Mouse (Mus musculus) mesoderm, embryonic 11.5 days (tissue): ENCODE data around the gene Cacng1.

Experiments used
- DNase-seq: peaks from one replicate; pipeline ENCODE4 v3.0.0-alpha.2; 2012; ENCODE audit warnings: low read depth, low spot score

Cacng1 gene

DNA sequence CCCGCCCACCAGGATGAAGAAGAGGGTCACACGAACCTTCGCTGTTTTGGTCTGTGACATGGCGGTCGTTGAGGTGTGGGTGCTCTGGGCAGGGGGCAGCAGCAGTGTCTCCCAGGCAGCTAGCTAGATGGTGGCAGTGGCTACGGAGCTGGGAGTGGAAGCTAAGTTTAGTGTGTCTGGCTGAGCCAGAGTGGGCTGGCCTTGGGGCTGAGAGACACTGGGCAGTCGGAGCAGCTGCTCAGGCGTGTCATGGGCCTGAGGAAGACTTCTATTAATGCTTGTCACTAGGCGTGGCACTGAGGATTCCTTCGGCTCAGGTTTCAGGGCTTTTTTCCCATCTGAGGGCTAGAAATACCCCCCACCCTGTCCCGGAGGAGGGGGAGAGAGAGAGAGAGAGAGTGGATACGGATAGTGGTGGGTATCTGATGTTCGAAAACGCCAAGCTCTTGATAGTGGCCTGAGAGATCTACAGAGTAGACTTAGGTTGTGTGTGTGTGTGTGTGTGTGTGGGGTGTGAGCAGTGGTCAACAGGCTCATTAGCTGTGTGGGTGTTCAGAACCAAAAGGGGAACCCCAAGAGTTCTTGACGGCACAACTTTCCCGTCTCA lies at the start of gene Cacng1:
Gene Cacng1, minus strand, starts transcription at position 191 of the 607 bp plus-strand sequence.
- DNase-seq: peak; percentile 35

DNA sequence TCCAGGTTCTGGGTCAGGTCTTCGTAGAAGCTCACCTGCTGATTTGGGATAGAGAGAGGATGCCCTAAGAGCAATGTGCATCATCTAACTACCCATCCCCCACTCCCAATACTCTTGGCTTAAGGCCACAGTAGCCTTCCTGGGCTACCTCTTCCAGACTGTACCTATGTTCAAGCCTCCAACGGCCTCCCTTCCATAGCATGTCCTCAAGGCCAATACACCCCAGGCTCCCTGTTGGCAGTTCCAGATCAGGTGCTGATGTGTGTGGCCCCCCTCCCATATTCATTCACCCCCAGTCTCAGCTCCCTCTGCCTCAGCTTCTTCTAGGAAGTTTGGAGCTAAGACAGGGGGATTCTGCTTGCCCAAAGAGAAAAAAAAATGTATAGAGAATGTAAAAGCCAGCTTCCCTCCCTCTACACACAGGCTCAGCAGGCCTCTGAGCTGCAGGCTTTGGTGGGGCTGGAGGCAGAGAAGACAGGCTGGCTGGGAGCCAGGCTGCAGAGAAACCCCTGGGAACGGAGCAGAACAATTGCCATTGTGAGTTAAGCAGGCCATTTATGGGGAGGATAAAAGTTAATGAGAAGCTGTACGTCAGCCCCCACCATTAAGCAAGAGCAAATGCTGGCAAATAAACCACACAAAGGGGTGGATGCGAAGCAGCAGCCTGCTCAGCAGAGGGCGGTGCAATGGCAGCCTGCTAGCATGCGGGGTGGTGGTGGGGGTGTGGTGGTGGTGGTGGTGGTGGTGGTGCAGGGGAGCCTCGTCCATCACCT lies 46.6 kb upstream of the Cacng1 start:
- peak; percentile 58 for DNase-seq

DNA sequence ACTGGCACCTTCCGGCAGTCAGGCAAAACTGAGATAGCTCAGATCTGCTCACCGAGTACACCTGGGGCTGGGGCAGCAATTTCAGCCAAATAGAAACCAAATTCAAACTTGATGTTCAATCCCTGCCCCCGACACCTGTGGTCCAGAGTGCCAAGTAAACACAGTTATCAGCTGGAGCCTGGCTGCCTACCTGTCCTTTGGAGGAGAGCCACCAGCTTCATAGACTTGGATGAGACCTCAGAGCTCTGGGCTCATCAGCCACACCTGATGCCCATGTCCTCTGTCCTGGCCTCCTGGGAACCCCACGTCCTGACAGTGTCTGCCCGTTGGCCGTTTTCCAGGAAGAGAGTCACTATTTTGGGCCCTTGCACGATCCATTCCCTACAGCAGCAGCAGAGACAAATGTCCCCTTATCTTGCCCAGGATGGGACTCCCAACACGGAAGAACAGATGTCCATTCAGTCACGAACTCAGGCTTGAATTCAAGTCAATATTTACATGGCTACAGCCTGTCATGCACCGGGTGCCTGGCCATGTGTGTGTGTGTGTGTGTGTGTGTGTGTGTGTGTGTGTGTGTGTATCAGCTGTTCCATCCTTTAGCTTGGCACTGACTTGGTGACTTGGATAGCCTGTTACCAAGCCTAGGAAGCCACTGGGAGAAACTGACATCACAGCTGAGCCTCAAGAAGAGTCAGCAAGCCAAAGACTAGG lies 45.6 kb upstream of the Cacng1 start:
- DNase-seq: no peak

GRCm38 (mm10) chr11:107760001-107760400 lies 43.7 kb upstream of the Cacng1 start:
- DNase-seq: no peak

- no peak for DNase-seq
Measured at GRCm38 (mm10) chr11:107759516-107759915, 43.2 kb upstream of the Cacng1 start.

DNA sequence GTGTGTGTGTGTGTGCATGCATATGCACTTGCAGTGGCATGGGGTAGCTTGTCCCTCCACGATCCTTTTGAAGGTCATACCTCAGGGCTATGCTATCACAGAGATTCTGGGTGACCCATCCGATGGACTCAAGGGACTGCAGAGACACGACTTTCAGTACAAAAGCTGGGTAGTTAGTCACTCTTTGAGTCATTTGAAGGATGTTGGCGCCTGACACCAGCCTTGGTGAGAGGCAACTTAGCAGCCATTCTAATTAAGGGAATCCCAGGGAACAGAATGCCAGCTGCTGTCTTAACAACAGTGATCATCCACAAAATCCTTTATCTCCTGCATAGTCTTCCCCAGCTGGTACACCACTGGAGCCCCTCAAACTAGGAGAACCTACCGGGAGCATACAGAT lies 32.8 kb upstream of the Cacng1 start:
- DNase-seq: no peak

DNA sequence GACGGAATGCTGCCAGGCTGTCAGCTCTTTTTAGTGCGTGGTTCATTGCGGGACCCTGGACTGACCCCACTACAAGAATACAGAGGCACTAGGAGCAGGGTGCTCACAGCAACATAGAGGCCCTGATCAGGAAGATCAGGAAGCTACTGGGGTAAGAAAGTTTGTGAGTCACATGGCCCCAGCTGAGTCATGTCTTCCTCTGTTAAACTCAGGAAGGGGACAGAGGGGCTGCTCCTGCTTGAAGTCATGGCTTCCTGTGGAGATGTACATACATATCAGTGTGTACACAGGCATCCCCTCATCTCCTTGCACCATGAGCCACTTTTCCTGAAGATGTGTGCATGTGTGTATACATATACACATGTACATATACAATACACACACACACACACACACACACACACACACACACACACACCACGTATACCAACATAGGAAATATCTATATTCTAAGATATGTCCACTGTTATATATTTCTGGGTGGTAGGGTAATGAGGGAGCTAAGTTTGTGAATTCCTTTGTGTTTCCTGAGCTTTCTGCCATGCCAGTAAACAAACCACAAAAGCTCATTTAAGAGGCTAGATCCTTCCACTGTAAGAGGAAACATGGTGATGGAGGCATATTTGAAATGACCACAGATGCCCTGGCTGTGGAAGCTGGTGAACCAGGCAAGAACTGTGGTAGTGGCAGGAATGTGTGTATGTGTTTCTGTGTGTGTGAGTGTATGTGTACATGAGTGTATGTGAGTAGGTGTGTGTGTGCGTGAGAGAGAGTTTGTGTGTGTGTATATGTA lies 32.1 kb upstream of the Cacng1 start:
- no peak for DNase-seq

DNA sequence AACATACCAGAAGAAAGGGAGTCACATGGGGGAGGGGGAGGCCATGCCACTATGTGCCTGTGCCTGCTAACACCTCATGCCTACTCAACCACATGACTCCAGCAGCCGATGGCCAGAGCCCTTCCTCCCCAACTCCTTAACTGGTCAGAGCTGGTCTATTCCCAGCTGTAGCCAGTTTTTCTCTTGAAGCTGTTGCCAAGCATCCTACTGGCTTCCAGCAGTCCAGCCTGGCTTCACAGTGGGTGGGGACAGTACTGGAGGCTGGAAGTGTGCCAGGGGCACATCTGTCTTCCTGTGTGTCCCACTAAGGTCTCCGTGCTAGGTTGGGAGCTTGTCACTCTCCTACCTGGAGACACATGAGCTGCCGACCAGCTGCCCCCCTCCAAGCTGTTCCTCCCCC lies 26.8 kb upstream of the Cacng1 start:
- no peak for DNase-seq

DNA sequence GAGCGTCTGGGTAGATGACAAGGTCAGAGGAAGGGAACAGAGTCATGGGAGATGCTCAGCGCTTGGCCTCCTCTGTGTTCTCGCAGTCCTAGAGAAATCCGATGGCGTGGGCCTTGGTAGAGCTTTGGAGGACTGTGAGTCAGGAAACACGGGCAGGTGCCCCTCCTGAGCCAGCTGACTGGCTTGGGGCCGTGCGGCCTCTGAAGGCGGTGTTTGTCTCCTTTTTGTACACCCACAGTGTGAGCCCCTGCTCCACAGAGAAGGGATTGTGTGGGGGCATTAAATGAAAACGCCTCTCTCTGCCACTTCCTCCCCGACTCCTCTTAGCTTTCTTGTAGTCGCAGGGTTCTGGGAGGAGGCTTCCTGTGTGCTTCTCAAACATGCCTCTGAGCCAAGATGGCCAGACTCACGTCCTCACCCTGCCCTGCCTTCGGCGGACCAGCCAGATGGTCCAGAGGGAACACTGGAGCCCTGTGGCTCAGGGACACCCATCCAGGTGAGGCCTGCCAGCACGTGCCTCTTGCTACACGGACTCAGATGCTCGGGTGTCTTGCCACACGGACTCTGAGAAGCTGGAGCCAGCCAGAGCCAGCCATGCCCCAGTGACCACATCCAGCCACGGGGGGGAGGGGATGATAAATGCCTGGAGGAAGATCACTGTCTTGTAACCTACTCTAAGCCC lies 22.2 kb upstream of the Cacng1 start:
- DNase-seq: no peak

- no peak for DNase-seq
Measured at GRCm38 (mm10) chr11:107737886-107738285, 21.6 kb upstream of the Cacng1 start.

DNA sequence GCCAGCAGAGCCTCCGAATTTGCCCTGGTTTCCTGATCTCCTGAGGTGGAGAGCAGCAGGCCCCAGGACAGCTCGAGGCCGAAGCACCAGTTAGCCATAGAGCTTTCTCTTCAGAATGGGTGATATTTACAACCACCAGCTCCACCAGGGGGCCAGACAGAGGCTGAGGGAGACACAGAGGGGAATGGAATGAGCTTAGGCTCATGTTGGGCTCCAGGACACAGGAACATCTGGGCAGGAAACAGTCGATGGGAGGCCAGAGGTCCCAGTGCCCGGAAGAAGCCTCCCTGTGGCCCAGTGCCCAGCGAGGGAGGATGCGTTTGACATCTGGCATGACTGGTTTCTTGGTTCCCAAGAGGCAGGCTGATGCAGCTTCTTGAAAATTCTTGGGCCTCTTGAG lies 17.8 kb upstream of the Cacng1 start:
- DNase-seq: no peak

GRCm38 (mm10) chr11:107731498-107731897 lies 15.2 kb upstream of the Cacng1 start:
- no peak for DNase-seq

DNA sequence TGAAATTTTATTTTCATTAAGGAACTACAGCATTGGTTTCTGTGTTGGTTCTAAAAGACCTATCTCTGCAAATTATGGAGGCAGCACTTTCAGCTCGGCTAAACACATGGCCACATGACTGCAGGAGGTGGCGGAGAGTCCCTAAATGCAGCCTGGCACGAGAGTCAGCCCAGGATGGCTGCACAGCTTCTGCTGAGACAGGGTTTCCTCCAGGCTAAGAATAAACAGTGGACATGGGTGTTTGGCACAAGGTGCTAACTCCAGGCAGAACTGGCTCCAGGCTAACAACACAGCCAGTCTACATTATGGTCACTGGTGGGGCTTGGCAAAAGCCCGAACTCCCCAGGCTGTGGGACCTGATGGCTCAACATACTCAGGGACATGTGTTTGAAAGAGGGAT lies 14.6 kb upstream of the Cacng1 start:
- no peak for DNase-seq

DNA sequence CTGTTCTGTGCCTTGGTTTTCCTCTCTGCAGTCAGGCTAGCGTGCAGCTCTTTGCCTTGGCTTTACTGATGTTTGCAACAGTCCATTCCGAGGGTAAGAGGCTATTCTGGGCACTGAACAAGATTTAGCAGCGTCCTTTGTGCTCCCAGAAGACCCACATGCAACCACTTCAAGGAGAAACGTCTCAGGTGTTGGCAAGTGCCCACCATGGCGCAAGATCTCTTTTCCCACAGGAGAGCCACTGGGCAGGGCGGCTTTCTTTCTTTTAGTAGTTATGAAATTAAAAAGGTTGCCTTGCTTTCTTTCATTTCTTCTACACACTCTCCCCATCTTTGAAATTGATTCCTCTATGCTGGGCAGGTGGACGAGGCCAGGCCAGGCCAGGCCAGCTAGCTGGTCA lies 12.8 kb upstream of the Cacng1 start:
- DNase-seq: no peak

- no peak for DNase-seq
Measured at GRCm38 (mm10) chr11:107728073-107728863, 11.9 kb upstream of the Cacng1 start.

DNA sequence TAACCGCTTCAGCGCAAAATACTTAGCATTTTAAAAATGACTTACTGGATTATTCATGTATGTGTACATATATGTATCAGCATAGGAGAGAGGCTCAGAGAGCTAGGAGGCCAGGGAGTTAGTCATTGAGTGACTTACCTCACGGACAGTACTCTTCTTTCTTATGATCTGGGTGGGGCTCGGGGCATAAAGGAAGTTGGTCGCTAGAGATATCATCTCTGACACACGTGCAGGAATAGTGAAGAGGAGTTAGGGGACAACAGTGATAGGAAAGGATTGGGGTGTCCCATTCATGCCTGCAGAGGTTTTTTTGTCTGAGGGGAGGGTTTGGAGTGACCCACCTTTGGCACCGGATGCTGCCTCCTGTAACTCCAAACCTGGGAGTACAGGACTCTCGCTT lies 8.3 kb upstream of the Cacng1 start:
- no peak for DNase-seq

GRCm38 (mm10) chr11:107721057-107721456 lies 4.7 kb upstream of the Cacng1 start:
- no peak for DNase-seq

GRCm38 (mm10) chr11:107720264-107721021 lies 4.1 kb upstream of the Cacng1 start:
- DNase-seq: no peak

GRCm38 (mm10) chr11:107714368-107714767 lies 2.0 kb downstream of the Cacng1 start:
- DNase-seq: no peak

DNA sequence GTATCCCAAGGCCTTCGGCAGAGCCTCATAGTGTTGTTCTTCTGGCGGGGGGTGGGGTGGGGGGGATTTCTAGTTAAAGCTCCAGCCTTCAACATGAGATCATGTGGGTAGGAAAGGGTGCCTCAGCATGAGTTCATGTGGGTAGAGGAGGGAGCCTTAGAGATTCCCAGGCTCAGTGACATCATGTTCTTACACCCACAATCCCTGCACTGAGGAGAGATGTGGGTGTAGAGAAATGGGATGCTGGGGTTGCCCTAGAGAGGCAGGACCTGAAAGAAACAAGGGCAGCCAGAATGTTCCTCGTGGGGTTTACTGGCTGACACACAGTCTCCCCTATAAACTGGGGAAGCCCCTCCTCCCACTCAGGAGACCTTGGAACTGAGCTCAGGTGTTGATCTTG lies 5.9 kb downstream of the Cacng1 start:
- no peak for DNase-seq
